Mouse (Mus musculus) left cerebral cortex, postnatal 14 days (tissue): ENCODE data around the gene Zcchc24. TPM values are rescaled to one million over a fixed set of nuclear protein-coding genes. Genes with fewer than 3 reads are reported as not detected.

Source experiments
- DNase-seq, 2 experiments: peaks; one replicate each; pipeline ENCODE4 v3.0.0; 2021 to 2022; ENCODE audit warnings: low spot score in 2 of 2, mixed read lengths in 1 of 2
- intact Hi-C: fragments of 180-260 bp; cut with DNase I; formaldehyde crosslinking; loops from one replicate; pipeline ENCODE4 v1.15.1; 2025
- total RNA-seq, 2 experiments: library from RNA; stranded (reverse); gene quantifications; 2 replicates each; pipeline ENCODE4 v1.2.3; 2021

Zcchc24 gene
- total RNA-seq, 2 experiments from 2014 or later: 41.9 to 43.9 TPM

DNA sequence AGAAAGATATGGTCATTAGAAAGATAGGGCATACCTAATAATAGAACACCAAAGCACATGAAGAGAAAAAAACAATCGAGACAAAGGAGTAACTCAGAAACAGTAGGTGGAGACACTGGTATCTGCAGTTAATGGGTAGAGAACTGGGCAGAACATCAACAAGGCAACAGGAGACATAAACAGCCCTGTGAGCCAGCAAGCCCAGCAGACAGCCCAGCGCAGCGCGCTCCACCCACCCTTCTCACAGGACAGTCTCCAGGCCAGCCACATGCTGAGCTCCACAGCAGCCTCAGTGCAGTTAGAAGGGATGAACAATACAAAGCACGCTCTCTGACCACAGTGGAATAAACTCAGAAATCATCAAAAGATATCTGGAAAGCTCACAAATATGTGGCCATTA lies 15.8 kb downstream of the Zcchc24 start:
- peak in 1 of 2 experiments; percentile 47 for DNase-seq
- intact Hi-C loops: no loop called here

DNA sequence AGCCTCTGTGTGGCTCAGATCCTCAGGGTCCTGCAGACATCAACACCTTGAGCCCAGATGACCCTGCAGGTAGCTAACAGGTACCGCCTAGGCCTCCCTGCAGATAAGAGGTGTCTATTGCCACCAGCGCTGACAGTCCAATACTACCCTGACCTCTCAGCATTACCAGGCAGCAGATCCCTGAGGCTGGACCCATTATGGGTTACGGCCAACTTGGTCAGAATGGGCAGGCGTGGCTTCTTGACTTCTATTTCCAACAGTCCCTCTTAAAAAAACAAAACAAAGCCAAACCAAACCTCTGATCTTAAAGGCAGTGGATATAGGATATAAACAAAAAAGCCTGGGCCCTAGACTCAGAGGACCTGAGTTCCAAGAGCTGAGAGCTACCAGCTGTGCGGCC lies 17.8 kb downstream of the Zcchc24 start:
- no peak for DNase-seq
- intact Hi-C loops: no loop called here

DNA sequence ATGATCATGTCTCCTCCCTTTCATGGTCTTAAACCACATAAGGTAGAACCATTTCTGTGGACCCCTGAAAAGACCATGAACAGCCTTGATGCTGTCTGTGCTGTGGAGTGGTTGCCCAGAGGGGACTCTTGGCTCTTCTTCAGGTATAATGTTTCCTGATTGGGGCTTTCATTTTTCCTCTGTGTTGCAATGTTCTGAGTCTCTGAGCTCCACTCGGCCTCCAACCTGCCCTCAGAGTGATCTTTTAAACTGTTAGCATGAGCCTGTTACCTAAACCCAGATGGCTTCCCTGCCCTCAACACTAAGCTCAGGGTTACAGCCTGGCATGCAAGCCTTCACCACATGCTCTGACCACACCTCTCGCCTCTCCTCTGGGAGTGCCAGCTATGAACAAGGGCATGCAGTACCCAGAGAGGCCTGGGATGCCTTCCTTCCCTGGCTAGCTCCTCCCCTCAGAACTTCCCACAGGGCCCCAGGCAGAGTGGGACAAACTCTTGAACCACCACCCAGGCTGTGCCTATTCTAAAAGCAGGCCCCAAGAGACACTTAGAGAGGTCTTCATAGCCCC lies 18.3 kb downstream of the Zcchc24 start:
- intact Hi-C loops: no loop called here

DNA sequence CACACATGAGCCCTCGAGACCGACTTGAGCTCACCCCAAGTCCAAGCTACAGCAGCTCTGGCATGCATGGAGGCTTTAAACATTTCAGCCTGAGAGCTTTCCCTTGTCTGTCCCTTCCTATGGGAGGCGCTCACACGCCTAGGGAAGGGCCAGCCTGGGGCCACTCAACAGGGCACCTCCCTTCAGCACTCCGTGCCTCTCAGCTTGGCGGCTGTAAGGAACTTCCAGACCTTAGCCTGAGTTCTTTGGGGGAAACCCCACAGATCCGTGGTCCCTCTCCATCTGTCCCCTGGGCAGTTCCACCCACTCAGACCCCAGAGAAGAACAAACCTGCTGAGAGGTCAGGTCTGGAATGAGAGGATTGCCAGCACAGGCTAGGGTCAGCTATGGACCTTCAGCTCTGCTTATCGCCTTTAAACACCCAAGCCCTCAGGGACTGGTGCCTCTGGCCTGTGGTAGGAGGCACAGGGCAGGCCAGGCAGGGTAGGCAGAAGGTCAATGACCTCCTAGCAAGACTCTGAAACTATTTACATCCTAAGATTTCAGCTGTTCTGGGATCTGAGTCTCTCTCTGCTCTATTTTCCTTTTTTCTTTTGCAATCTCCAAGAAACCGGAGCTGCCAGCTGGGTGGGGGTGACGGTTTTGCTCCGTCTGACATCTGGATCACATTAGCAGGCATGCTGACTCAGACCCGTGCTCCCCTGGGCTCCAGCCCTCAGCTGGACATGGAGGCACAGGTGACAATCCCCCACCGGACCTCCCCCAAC lies 19.5 kb downstream of the Zcchc24 start:
- DNase-seq: no peak
- intact Hi-C loops: no loop called here

More for the DNA sequence above, 18.3 kb downstream of the Zcchc24 start:
- no peak for DNase-seq

DNA sequence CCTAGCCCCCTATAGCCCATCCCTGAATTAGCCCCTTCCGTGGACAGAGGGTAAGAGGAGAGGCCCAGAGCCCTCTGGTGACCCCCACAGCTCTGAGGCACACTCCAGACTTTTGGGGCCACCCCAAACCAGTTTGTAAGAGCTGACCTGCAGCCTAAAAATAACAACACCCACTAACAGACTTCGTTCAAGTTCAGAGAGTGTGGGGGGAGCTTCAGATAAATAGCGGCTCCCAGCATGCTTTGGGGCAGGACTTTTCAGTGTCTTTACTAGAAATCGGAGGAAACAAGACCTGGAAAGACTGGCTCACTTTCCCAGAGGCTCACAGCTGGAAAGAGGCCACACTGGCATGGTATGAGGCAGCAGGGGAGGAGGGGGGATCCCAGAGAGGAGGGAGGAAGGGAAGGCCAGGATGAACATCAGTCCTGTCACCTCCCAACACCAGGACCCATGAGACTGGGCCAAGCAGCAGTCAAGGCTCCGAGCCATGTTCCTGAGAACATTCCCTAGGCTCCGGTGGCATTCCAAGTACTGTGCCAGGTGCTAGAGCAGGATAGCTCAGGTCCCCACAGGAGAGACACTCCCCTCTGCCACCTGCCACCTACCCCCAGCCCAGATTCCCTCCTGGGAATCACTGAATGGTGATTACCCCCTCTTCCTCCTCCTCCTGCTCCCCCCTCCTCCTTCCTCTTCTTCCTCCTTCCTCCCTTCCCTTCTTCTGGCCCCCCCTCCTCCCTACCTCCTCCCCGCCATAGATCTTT lies 20.7 kb downstream of the Zcchc24 start:
- intact Hi-C loops: no loop called here
- no peak for DNase-seq

DNA sequence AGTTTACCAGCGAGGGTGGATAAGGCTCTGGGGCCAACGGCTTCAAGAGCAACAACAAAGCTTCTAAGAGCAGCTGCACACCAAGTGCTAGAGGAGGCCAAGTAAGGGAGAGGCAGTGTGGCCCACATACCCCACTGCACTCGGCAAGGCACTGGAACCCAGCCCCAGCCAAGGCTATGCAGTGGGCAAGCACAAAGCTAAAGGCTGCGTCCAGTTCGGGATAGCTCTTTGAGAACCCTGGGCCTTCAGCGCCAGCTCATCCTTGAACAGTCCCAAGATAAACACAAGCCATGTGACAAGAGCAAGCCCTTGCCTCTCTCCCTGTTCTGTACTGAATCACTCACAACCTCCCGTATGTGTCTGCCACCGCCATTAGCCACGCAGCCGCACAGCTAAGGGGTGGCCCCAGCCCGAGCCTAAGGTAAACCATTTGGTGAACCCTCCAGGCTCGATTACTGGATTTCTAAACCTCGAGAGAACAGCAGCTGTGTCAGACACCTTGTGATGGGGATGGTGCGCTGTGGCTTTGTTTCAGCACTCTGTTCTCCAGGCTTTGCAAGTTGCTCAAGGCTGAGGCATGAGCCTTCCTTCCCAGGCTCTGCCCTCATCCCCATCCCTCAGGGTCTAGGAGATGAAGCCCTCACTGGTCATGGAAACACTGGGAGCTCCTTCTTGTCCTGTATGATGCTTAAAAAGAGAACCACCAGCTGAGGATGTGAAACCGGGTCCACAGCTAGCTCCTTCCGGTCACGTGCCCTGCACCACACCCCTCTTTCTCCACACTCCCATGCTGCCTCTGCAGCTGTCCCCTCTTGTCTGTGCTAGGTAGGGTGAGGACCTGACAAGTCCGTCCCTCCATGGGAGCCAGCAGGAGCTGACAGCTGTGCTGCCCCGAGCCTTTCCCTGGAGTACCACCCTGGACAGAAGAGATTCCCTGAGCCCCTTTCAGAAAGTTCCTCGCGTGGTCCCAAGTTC lies 21.6 kb downstream of the Zcchc24 start:
- no peak for DNase-seq
- intact Hi-C loops: no loop called here

DNA sequence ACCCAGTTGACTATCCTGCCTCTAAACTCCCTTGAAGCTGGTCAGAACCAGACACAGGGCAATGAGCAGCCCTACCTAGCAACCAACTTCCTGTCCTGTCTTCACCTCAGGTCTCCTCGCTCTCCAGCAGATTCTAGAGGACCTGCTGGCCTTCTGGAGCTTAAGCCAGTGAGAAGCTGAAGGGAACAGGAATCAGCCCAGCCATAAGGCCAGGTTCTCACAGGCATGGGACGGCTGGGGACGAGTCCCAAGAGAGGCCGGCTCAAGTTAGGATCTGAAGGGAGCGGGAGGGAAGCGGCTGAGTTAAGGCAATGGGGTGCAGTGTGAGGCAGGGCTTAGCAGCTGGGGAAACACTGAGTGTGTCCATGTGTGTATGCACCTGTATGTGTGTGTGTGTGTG lies 22.5 kb downstream of the Zcchc24 start:
- no peak for DNase-seq
- intact Hi-C loops: no loop called here

DNA sequence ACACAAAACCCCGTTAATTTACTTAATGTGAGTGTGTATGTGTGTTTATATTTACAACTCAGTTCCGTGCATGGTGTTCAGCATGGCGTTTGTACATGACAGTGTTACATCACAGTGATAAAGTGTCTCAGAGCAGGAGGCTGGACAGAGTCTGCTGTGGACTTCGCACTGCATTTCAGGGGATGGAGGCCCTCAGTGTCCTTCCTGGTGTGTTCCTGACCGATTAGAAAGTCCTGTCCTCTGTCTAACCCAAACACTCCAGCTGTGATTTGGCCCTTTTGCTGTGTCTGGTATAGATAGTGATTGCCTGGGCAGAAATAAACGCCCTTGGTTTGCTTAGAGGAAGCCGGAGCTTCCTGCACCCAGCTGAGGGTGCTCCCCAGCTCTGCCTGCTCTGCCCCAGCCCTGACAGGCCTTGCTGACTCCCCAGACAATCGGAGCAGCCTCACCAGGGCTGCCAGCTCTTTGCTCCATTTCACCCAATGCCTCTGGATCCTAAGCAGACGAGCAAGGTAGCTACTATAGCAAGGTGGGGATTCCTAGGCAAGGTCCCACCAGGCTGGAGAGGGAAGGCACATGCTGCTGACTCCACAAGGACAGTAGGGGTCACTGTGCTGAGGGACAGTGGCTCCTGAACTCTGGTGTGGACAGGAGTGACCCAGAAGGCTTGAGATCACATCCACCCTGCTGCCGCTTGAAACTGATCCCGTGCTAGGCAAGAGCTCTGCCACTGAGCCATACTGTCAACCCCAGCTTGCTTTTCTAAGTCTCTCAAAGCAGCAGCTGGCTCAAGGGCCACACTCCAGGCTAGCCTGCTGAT lies 23.3 kb downstream of the Zcchc24 start:
- DNase-seq: no peak
- intact Hi-C loops: no loop called here

DNA sequence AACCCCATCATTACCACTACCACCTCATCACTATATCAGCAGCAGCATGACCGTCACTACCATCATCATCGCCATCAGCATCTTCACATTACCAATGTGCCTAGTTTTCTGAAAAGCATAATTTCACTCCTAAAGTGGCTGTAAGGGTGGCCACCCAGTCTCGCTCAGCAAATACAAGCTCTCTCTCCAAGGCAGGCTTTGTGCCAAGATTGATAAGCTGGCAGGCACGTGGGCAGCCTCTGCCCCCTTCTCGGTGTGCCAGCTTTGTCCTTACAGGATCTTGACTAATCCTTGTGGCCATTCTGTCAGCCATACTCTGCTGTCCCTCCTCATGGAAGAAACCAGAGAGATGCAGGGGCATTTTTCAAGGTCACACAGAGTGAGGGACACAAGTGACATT lies 25.9 kb downstream of the Zcchc24 start:
- no peak for DNase-seq

DNA sequence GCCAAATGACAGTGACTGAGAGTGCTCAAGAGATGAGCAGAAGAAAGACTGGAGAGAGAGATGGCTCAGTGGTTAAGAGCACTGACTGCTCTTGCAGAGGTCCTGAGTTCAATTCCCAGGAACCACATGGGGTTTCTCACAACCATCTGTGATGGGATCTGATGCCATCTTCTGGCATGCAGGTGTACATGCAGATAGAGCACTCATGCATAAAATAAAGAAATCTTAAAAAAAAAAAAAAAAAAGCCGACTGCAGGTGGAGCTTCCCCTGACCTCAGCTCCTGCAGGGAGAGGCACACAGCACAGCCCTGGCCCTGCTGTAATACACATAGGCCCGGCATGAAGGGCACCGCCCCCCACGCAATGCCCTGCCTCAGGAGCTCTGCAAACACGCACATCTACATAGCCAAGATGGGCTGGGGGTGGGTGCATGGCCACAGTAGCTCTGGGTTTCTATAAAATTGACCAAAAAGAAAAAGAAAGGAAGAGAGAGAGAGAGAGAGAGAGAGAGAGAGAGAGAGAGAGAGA lies 26.9 kb downstream of the Zcchc24 start:
- no peak for DNase-seq
- intact Hi-C loops: no loop called here

More for the DNA sequence above, 25.9 kb downstream of the Zcchc24 start:
- intact Hi-C loops: no loop called here

DNA sequence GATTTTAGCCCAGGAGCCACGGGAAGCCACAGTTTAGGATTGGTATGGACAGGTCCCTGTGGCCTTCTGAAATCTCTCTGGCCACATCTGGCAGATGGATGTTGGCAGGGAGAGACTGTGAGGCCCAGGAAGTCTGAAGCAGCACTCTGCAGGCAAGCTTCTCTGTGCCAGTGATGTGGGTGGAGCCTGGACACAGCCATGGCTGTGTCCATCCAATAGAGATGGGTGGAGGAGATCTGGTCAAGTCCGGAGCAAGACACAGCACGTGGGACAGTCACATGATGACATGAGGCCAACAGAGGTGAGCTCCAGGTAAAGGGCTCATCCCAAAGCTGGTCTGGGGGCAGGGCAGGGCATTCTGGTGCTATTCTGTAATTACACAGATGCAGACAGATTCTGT lies 27.6 kb downstream of the Zcchc24 start:
- intact Hi-C loops: no loop called here
- DNase-seq: no peak

DNA sequence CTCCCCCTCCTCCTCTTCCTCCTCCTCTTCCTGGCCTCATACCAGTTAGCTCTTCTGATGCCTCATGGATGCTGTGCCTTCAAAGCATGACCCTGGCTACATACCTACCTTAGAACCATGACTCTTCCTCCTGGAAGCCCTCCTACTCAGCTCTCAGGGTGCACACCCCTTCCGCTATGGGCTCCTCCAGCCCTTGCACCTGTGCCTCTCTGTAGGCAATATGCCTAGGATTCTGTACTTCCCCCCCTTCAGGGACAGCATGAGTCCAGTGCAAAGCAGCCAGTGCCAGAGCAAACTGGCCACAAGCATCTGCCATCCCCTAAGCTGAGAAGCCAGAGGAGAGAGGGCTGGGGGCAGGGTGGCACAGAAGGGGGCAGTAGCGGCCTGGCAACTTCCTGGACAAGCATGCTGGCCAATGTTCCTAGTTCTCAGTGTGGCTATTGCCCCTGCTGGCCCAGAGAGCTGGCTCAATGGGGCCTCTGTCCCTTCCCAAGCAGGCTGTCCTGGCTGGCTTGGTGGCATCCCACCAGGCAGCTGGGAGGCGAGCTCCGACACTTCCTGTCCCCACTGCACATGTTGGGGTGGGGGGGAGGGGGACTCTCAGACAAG lies 28.8 kb downstream of the Zcchc24 start:
- intact Hi-C loops: no loop called here
- DNase-seq: peak; percentile 70 to 87

DNA sequence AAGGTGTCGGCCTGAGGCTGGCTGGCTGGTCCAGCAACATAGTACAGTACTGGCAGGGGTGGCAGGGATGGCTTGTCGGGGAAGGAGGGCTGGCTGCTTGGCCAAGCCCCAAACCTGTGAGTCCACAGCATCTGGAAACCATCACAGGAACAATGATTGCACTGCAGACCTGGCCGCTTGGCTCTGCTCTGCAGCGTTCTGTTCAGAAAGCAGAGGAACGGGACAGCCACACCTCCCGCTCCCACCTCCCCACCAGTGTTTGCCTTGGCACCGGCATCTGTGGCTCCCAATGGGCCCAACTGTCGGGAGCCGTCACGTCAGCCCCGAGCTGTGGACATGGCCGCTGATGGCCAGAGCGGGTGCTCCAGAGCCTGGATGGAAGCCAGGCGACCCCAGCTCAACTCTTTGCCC lies 30.2 kb downstream of the Zcchc24 start:
- intact Hi-C loops: no loop called here
- peak in 1 of 2 experiments; percentile 45 for DNase-seq

DNA sequence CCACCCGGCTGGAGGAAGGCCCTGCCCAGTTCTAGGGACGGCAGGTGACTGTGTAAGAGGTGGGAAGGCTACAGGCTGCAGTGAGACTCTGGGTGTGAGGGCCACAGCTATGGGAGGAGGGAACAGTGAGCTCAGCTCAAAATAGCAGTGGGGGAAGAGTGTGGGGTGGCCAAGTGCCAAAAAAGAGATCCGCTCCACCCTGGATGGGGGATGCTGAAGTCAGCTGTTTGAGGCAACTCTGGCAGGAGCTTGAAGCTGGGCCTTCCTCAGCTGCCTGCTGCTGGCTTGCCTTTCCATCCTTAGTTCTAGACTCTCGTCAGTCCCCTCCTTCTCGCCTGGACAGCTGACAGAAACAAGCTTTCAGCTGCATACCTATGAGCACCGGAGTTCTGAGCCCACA lies 32.2 kb downstream of the Zcchc24 start:
- DNase-seq: peak; percentile 85 to 89
- intact Hi-C loops: no loop called here

DNA sequence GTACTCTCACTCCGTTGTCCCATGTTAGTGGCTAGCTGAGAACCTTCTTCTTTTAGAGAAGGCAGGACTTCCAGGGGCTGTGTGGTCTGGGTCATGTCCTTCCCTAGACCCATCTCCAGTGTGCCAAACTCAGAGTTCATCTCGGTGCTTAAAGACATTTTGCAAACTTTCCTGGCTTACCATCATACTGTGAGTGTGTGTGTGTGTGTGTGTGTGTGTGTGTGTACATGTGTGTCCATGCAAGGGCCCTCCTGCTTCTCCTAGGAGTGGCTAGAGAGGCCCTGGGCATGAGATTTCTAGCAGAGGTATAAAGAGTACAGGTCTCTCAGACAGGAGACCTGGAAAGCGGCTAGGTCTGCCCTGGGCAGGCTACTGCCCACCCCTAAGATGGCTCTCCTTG lies 32.7 kb downstream of the Zcchc24 start:
- DNase-seq: no peak
- intact Hi-C loops: no loop called here

DNA sequence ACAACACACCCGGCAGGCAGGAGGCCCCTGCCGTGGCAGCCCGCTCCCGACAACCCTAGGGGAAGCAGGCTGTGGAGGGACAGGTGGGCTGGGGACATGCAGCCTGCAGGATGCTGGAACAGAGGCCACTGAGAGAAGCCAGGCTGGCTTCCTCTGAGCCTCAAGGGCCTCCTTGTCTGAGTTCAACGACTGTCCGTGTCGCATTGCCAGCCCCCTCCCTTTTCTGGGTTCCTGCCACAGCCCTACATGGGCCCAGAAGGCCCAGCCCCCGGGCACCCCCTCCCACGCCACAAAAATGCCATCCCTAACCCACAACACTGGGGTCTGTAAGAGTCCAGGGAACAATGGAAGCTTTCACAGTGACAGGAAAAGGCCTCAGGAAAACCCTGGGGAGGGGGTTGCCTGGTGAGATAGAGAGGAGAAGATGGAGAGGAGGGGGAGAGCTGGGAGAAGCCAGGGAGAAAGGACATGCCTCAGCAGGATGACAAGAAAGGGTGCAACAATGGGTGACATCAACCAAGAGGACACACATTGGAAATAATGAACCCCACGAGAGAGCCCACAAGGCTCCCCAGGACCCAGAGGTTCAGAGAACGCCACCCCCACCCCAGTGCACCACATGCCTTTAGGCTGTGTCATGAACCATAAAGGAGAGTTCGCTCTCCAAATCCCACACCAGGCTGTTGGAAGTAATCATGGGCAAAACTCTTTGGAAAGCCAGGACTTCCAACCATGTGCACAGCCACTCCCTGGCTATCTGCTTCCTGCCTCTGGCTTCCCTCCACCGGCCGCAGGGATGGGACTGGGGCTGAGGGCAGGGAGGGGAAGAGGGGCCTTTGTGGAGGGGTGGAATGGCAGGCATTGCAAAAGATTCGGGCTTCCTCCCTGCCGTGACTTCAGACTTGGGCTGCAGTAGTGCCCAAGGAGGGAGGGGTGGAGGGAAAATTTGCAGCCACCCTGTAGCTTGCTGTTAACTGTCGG lies 33.8 kb downstream of the Zcchc24 start:
- intact Hi-C loops: no loop called here
- DNase-seq: peak; percentile 39 to 47

DNA sequence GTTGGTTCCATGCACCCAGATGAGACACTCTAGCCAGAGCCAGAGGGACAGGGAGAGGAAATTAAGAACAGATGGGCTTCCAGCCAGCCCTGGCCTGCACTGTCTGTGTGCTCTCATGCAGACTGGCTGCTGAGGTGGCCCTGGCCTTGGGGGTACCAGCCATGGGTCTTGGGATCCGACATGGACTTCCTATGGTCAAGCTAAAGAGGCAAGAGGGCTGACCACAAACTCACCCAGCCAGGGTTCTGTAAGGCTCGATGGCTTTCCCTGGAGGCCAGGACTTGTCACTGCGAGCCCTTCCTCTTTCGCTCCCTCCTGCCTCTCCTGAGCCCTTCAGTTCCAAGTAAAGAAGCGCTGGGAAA lies 41.7 kb downstream of the Zcchc24 start:
- intact Hi-C loops: no loop called here
- no peak for DNase-seq
